27 mouse cellular contexts compared by ENCODE assay signal in genomic region chr13:102521427-102521826, GRCm38 (mm10).
DNase-seq lines count a peak whose midpoint lies in the region; ATAC-seq lines count a peak whose summit lies in the region.
"Had no signal": no experiment of that assay in that cellular context is flagged by ENCODE, and none has a peak within 500 bp of the region (broad histone marks: within the 10 kb centered on the region; RNA-seq: fewer than 3 reads in every experiment).

No protein-coding gene starts in this region.

- DNase-seq in heart, adult 11 months, result peak; percentile 74
- no peak for DNase-seq in heart, adult 18-20 months
- DNase-seq in heart, adult 9 months (ENCODE audit: low spot score in 2 of 2), result no peak
- DNase-seq in brain, adult 2 months (ENCODE audit: low read depth, low spot score), result peak; percentile 15
- peak; percentile 35 for DNase-seq in limb, embryonic 11.5 days (ENCODE audit: low spot score)
- DNase-seq in adrenal gland, postnatal 25 days, result no peak
- DNase-seq: adrenal gland, postnatal 14 days; cerebellum, adult 2 months; cerebellum, postnatal 25 days; gastrocnemius, postnatal 36 days; kidney, adult 2 months; kidney, postnatal 36 days; liver; lung, adult 2 months; lung, postnatal 14 days; thymus, adult 2 months; thymus, postnatal 36 days had no signal

- ATAC-seq in heart, embryonic 16.5 days (replicated peaks; ENCODE audit: extremely low read depth, insufficient read depth, low FRiP score), result no peak
- no peak for ATAC-seq in limb, embryonic 11.5 days (ENCODE audit: insufficient number of reproducible peaks, low FRiP score, low TSS enrichment, low read depth)
- ATAC-seq: forebrain, embryonic 14.5 days; hindbrain, postnatal 0 days; intestine, embryonic 15.5 days had no signal

- WGBS in heart, embryonic 16.5 days, result 28% methylated on average over 1 of the region's 1 CpGs
- 10% methylated on average over 1 of the region's 1 CpGs for WGBS in limb, embryonic 11.5 days

- H3K9me3 ChIP-seq in heart, embryonic 16.5 days (replicated peaks; ENCODE audit: control insufficient read depth, low read length), result no peaks in the 10 kb centered on the region
- no peaks in the 10 kb centered on the region for H3K9me3 ChIP-seq in limb, embryonic 11.5 days (ENCODE audit: control insufficient read depth, low read length)
- H3K9me3 ChIP-seq: G1E; intestine, embryonic 15.5 days; midbrain, embryonic 12.5 days had no signal

- peak overlapping the region; percentile 15 for H3K27ac ChIP-seq in heart, embryonic 16.5 days (ENCODE audit: low read length)
- H3K27ac ChIP-seq in limb, embryonic 11.5 days (replicated peaks; ENCODE audit: low read depth, low read length), result no peak overlapping the region
- H3K27ac ChIP-seq: gastrocnemius, adult 2 months; hindbrain, postnatal 0 days; intestine, embryonic 15.5 days; layer of hippocampus, adult 2 months; left cerebral cortex, adult 2 months; liver, embryonic 14.5 days; midbrain, embryonic 12.5 days had no signal

- H3K9ac ChIP-seq in heart, embryonic 16.5 days (ENCODE audit: low read length), result no peak overlapping the region
- no peak overlapping the region for H3K9ac ChIP-seq in limb, embryonic 11.5 days (ENCODE audit: low read length)
- H3K9ac ChIP-seq: intestine, embryonic 15.5 days; liver, embryonic 14.5 days; midbrain, embryonic 12.5 days had no signal

- H3K4me2 ChIP-seq in heart, embryonic 16.5 days (ENCODE audit: low read depth, low read length), result no peak overlapping the region
- no peak overlapping the region for H3K4me2 ChIP-seq in limb, embryonic 11.5 days (ENCODE audit: low read depth, severe bottlenecking)
- H3K4me2 ChIP-seq: intestine, embryonic 15.5 days; midbrain, embryonic 12.5 days had no signal

- no peaks in the 10 kb centered on the region for H3K27me3 ChIP-seq in heart, embryonic 16.5 days (ENCODE audit: control insufficient read depth, insufficient read depth, low read length)
- H3K27me3 ChIP-seq in limb, embryonic 11.5 days (ENCODE audit: control insufficient read depth, insufficient read depth, low read length), result no peaks in the 10 kb centered on the region
- H3K27me3 ChIP-seq: intestine, embryonic 15.5 days; midbrain, embryonic 12.5 days had no signal

- no peak overlapping the region for H3K4me3 ChIP-seq in heart, embryonic 16.5 days (ENCODE audit: low read length)
- no peak overlapping the region for H3K4me3 ChIP-seq in limb, embryonic 11.5 days (ENCODE audit: low read depth, low read length)
- H3K4me3 ChIP-seq: gastrocnemius, adult 2 months; intestine, embryonic 15.5 days; layer of hippocampus, adult 2 months; left cerebral cortex, adult 2 months; midbrain, embryonic 12.5 days had no signal

- H3K36me3 ChIP-seq in heart, embryonic 16.5 days (ENCODE audit: control insufficient read depth, insufficient read depth), result no peaks in the 10 kb centered on the region
- no peaks in the 10 kb centered on the region for H3K36me3 ChIP-seq in limb, embryonic 11.5 days (ENCODE audit: control insufficient read depth, insufficient read depth, low read length)
- H3K36me3 ChIP-seq: G1E; intestine, embryonic 15.5 days; midbrain, embryonic 12.5 days had no signal

- H3K4me1 ChIP-seq in heart, embryonic 16.5 days (ENCODE audit: control insufficient read depth, insufficient read depth, low read length), result peaks cover 20% of the 10 kb centered on the region
- peaks cover 3% of the 10 kb centered on the region; the same call in 1 of the 2 replicates for H3K4me1 ChIP-seq in limb, embryonic 11.5 days (ENCODE audit: control insufficient read depth, insufficient read depth, low read length)
- H3K4me1 ChIP-seq: intestine, embryonic 15.5 days; midbrain, embryonic 12.5 days had no signal

Comparison
In these comparisons a context has a peak if more than half of its experiments do, and no peak if none do; other contexts are left out.
1. DNase-seq: peak in heart, adult 11 months (single experiment), brain, adult 2 months (single experiment) and limb, embryonic 11.5 days (single experiment); none in heart, adult 18-20 months (0 of 2), heart, adult 9 months (0 of 2) and adrenal gland, postnatal 25 days (single experiment).